Mouse (Mus musculus) testis, adult 2 months (tissue): ENCODE measurements around the gene Rxrb.

Source experiments
- CTCF ChIP-seq: fragments of 200-500 bp; IDR thresholded peaks from 2 replicates; pipeline ENCODE4 v1.5.1; 2012; ENCODE audit warnings: low read depth, mild to moderate bottlenecking, inconsistent platforms, low read length, moderate library complexity; ENCODE audit not compliant: control insufficient read depth, insufficient read depth, insufficient replicate concordance
- POLR2A ChIP-seq: fragments of 200-500 bp; IDR thresholded peaks from 2 replicates; pipeline ENCODE4 v1.6.1; 2012; ENCODE audit warnings: low read depth, mild to moderate bottlenecking, inconsistent platforms, low read length, moderate library complexity; ENCODE audit not compliant: control insufficient read depth

GRCm38 (mm10) chr17:34037241-34037640 is 5.6 kb downstream of the Rxrb start:
- TF ChIP-seq POLR2A (no peak), CTCF (no peak)
